Mouse (Mus musculus) G1E (cell line): ENCODE results near the gene Zfp708.

Experiments used
- CTCF ChIP-seq: IDR thresholded peaks from 2 replicates; pipeline ENCODE4 v1.5.1; 2012; ENCODE audit warnings: low read depth, low read length, inconsistent platforms, mixed read lengths
- GATA1 ChIP-seq: IDR thresholded peaks from 2 replicates; pipeline ENCODE4 v1.6.1; 2012; ENCODE audit warnings: borderline replicate concordance, low read length, inconsistent platforms, mixed read lengths
- GATA2 ChIP-seq: IDR thresholded peaks from 2 replicates; pipeline ENCODE4 v1.6.1; 2012; ENCODE audit warnings: low read depth, low read length, inconsistent platforms, borderline replicate concordance
- POLR2AphosphoS5 ChIP-seq: IDR thresholded peaks from 2 replicates; pipeline ENCODE4 v1.6.1; 2012; ENCODE audit warnings: low read depth, low read length, inconsistent platforms; ENCODE audit not compliant: insufficient replicate concordance
- TAL1 ChIP-seq: conservative IDR thresholded peaks from 2 replicates; pipeline ENCODE4 v1.6.1; 2012; ENCODE audit warnings: low read depth, low read length, inconsistent platforms, mixed read lengths

- no peak for TF ChIP-seq CTCF
- TF ChIP-seq TAL1: no peak
- no peak for TF ChIP-seq GATA1
- TF ChIP-seq GATA2: no peak
- TF ChIP-seq POLR2AphosphoS5: no peak
Measured at GRCm38 (mm10) chr13:67081946-67082345, 15.8 kb downstream of the Zfp708 start.
